Mouse (Mus musculus): ENCODE data around the gene Eepd1.
"Not testable (repeated sequence)": the region's sequence is repeated elsewhere in the genome, so short reads cannot be mapped to it uniquely, and the experiment has no call there.

Eepd1 gene

DNA sequence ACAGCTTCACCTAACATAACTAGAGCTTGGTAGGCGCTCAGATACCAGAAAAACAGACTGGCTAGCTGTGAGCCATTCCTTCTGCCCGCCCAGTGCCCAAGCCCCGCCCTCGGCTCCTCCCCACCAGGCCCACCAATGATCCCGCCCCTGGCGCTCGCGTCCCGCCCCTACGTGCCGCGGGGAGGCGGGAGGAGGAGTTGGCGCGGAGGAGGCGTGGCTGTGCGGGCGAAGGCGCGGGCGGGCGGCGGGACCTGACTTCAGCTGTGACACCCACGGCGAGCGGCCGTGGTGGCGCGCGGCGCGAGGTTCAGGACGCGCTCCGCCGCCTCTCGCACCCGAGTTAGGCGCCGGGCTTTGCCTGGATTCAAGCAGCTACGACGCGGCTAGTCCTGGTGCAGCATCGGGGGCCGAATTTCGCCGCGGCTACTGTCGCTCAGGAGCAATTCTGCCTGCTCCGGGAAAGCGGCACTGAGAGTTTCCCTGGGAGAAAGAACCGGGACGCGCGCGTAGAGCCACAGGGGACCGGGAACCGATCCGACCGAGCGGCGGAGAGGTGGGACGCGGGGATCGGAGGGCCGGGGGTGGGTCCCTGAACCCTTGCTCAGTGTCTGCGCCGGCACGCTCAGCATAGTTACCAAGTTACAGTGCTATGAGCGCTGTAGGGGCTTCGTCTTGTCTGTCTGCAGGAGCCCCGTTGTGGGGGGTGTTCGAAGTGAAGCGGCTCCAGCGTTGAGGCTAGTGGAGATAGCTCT lies at the start of gene Eepd1:
Gene Eepd1, plus strand, starts transcription at position 204 of the 752 bp plus-strand sequence.
- DNase-seq (ENCODE audit: extremely low spot score, low spot score): peak; percentile 93

- no peak for DNase-seq (ENCODE audit: extremely low spot score, low spot score)
Measured at GRCm38 (mm10) chr9:25438836-25439235, 42.5 kb upstream of the Eepd1 start.

GRCm38 (mm10) chr9:25440046-25440445 lies 41.3 kb upstream of the Eepd1 start:
- DNase-seq (ENCODE audit: extremely low spot score, low spot score): not testable (repeated sequence)

DNA sequence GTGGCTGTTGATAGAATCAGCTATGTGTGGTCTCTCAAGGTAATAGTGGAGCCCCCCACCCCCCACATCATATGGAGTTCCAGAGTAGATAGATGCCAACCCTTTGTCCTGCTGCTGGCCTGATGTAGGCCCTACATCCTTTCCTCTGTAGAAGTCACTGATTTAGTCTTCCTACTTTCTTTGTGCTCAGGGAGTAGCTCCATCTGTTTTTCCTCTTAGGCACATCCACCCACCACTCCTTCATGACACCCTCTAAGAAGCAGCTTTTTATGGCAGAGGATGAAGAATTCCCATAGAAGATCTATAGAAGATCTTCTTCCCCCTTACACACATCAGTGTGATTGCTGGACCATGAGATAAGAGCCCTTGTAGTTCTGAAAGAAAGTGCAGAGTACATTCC lies 39.3 kb upstream of the Eepd1 start:
- no peak for DNase-seq (ENCODE audit: extremely low spot score, low spot score)

GRCm38 (mm10) chr9:25443029-25443428 lies 38.3 kb upstream of the Eepd1 start:
- DNase-seq (ENCODE audit: extremely low spot score, low spot score): no peak

- no peak for DNase-seq (ENCODE audit: extremely low spot score, low spot score)
Measured at GRCm38 (mm10) chr9:25443546-25443945, 37.8 kb upstream of the Eepd1 start.

DNA sequence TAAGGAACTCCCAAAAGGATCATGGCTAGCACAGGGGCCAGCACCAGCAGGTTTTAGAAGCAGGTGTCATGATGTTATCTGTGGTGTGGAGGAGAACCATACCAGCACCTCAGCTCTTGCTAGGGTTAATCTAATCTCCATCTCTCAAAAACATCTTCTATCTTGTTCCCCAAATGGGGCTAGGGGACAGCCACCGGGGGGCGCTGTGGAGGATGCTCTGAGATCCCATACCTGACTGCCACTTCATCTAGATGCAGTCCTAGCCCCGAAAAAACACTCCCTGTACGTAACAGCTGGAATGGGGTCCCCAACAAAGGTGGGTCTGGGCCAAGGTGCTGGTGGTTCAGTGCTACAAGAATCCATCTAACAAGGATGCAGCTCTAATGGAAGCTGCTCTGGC lies 31.0 kb upstream of the Eepd1 start:
- no peak for DNase-seq (ENCODE audit: extremely low spot score, low spot score)

GRCm38 (mm10) chr9:25455027-25455426 lies 26.3 kb upstream of the Eepd1 start:
- DNase-seq (ENCODE audit: extremely low spot score, low spot score): no peak

GRCm38 (mm10) chr9:25460835-25461555 lies 20.4 kb upstream of the Eepd1 start:
- DNase-seq (ENCODE audit: extremely low spot score, low spot score): no peak

- no peak for DNase-seq (ENCODE audit: extremely low spot score, low spot score)
Measured at GRCm38 (mm10) chr9:25464305-25464704, 17.0 kb upstream of the Eepd1 start.

- no peak for DNase-seq (ENCODE audit: extremely low spot score, low spot score)
Measured at GRCm38 (mm10) chr9:25479392-25480020, 1.8 kb upstream of the Eepd1 start.

DNA sequence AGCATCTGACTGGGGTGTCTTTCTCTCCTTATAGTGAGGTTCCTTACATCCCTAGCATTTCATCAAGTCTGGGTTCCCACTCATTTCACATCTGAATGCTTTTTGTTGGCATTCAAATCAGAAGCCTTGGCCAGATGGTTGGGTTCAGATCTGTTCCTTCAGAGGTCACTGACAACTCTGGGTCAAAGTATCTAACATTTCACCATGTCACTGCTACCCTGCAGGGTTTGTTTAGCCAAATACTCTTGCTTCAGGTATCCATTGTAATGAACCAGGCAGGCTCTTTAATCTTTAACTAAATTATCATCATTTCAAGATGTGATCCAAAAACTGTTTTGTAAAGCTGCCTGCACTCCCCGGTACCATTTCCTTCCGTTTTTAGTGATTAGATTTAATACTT lies 671 bp upstream of the Eepd1 start:
- DNase-seq (ENCODE audit: extremely low spot score, low spot score): no peak

GRCm38 (mm10) chr9:25482322-25482998 lies 1.1 kb downstream of the Eepd1 start:
- no peak for DNase-seq (ENCODE audit: extremely low spot score, low spot score)

GRCm38 (mm10) chr9:25482999-25483347 lies 1.6 kb downstream of the Eepd1 start:
- DNase-seq (ENCODE audit: extremely low spot score, low spot score): no peak

DNA sequence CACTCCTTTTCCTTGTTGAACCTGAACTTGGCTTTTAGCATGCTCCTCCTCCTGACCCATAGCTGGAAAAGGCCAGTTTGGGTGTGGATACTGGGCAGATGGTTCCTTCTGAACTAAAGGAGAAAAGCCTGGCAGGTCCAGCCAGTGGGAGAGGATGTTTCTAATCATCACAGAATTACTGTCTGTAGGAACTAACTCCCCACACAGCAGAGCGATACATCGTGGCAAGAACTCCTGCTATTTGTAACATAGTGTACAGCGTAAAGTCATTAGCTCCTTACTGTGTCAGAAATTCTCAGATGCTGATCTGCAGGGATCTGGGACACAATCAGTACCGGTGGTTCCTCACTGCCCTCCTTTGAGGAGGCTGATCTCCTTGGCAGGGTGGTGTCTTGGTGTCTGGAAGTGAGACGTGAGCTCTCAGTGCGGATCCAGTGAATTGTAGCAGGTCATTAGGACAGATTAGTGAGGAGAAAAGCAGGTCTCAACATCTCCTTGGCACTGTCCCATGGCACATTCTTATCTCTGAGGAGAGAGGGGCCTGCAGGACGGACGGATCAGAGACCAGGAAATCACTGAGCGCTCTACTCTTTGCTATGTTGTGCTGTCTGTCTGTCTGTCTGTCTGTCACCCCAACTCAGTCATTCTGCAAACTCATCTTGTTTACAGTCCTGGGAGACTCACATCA lies 2.7 kb downstream of the Eepd1 start:
- DNase-seq (ENCODE audit: extremely low spot score, low spot score): no peak

GRCm38 (mm10) chr9:25484619-25484986 lies 3.3 kb downstream of the Eepd1 start:
- no peak for DNase-seq (ENCODE audit: extremely low spot score, low spot score)

DNA sequence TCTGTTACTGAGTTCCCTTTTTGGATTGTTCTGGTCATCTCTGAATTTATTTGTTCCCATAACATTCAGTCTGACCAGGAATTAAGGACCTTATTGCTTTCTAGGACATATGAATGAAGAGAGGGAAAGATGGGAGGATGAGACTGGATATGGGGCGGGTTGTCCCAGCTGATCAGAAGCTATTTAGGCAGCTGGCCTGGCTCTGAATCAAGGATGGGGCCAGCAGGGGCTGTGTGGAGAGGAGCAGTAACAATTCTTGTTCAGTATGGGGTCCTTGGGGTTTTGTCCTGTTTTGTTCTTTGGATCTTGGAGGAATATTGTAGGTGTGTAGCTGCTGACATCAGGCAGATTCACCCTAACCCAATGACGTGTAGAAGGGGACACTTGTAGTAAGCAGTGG lies 3.7 kb downstream of the Eepd1 start:
- no peak for DNase-seq (ENCODE audit: extremely low spot score, low spot score)

DNA sequence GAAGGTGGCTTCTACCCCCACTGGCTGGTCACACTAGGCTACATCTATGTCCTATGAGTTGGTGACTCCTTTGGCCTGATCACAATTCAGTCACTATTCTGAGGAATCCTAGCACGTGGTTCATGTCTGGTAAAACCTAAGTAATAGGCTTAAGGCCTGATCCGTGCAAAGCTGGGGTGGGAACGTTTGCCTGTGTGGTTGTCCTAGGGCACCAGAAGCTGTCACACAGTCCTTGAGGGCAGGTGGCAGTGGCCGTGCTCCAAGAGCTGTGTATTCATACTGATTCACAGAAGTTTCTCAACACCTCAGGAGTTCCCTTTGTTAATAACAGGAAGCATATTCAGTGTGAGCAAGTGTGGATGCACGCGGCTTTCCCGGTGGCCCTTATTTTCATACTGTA lies 4.1 kb downstream of the Eepd1 start:
- no peak for DNase-seq (ENCODE audit: extremely low spot score, low spot score)

DNA sequence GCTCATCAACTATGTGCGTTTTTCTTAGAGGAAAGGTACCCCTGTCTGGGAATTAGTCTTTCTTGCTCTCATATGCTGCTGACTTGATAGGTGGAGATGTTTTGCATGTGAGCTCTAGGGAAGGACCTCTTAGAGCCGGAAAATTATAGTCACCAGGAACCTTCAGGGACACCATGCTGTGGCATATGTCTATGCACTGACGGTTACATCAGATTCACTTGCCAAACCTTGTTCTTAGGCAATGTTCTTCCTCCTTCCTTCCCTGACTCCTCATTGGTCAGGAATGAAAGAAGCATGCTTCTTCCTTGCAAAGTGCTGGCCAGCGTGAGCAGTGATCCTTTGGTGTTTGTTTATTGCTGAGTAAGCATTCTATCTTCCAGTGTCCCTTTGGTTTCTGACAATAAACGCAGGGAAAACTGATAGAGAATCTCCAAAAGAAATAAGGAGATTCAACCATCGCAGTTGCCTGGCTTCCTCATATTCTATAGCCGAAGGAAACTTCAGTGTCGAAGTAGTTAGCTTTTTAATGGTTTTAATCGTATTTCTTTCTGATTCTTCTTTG lies 5.0 kb downstream of the Eepd1 start:
- DNase-seq (ENCODE audit: extremely low spot score, low spot score): no peak

- DNase-seq (ENCODE audit: extremely low spot score, low spot score): no peak
Measured at GRCm38 (mm10) chr9:25487446-25488110, 6.2 kb downstream of the Eepd1 start.

- DNase-seq (ENCODE audit: extremely low spot score, low spot score): no peak
Measured at GRCm38 (mm10) chr9:25488581-25488980, 7.2 kb downstream of the Eepd1 start.

Data from neural tube, embryonic 10.5 days (tissue).